Mouse (Mus musculus): ENCODE measurements at regions not wholly inside any gene's neighbourhood (a gene's known extent, or its start where the extent isn't known, plus 50 kb on each side); places are given as distances from the start of the nearest gene placed in this dataset.
A peak's percentile ranks its signal among the peaks of the same experiment; 100 is the strongest.
"Not testable (repeated sequence)": the region's sequence is repeated elsewhere in the genome, so short reads cannot be mapped to it uniquely, and the experiment has no call there.

DNA sequence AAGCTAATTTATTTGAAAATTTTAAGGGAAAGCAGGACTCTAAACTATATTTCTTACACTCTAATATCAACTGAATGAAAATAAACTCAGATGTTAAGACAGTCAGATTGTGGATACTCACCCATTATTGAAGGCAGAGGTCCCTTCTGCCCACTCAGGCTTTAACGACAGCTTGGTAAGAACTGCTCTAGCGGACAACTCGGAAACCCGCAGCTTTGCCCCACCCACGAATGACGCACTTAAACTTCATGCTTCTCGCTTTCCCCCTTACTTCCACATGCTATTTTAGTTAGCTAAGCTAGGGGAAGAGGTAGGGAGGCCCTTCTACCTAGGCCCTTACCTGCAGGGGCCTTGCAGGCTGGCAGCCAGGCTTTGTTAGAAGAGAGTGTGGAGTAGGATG, 50.8 kb upstream of the Elmo1 start:
- DNase-seq (ENCODE audit: low spot score), result no peak

DNA sequence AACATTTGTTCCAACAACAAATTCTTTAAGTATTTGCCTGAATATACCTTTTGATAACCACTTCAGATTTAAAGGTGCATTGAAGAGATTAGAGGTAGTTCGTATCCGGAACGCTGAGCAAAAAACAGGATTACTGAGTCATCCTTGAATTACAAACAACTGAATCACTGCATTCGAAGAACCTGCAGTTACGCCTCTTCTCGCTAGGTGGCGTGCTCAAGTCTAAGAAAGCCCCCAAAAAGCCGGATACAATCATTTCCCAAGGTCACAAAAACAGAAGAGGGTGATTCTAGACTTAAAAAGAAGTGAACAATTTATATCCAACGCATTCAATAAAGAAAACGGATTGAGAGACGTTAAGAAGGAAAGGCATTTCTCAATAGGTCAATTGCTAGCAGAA, 51.9 kb upstream of the Elmo1 start:
- no peak for DNase-seq (ENCODE audit: low spot score)

DNA sequence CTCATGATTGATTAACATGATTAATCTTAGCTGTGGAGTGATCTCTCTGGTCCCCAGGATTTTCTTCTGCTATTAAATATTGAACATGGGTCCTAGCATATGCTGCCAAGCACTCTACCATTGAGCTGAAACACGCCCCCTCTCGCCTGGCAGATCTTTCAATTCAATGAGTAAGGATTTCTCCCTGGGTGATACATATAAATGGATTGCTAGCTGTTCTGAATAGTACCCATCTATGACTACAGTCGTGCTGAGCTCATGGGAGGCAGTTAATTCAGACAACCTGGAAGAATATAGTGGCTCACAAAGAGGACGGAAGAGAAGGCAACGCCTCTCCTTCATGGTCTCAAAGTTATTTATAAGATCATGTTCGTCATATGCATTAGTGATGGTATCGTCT, 53.0 kb upstream of the Elmo1 start:
- DNase-seq (ENCODE audit: low spot score), result no peak

DNA sequence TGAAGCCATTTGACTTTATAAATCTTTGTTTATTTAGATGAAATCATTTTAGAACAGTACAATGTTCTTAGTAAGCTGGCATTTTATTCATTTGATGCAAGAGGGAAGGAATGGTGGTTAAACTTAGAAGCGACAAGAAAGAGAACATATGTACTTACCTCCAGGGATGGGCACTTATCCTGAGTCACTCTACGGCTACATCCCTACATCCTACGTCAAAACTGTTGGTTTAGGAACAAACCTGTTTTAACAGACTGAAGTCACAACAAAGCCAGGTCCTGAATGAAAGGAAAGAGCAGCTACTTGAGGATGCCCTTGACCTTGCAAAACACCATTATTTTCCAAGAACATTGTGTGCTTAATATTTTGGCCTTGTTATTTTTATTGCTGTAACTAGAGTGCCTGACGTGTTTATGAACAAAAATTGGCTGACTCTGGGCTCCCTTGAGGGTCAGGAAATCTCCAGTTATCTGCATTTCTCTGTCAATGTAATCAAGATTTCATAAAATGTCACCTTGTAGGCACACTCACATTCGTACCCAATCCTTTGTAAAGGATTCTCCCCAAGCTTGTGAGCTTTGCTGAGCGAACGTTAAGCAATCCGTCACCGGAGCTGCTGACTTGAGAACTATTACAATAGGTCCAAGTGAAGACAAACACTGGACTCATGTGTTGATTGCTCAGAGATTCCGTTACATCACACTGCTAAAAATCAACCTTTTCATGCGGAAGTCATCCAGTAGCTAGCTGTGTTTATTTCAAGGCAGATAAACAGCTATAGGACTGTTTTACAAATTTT, 56.3 kb upstream of the Elmo1 start:
- DNase-seq (ENCODE audit: low spot score), result no peak

DNA sequence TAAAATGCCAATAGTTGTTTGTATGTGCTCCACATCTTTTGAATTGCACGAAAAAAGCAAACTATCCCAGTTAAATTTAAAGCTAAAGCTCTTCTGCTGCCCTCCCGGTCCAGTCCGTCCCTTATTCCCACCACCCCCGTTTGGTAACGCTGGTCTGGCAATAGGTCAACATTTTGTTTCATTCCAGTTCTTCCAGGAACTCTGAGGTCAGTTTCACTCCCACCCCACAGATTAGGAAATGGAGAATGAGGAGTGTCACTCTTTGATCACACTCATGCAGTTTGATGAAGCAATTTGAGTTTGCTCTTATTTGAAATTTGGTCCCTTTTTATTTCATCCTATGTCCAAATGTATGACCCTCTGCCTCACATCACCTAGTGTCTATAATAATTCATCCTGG, 58.7 kb upstream of the Elmo1 start:
- DNase-seq (ENCODE audit: low spot score), result no peak

DNA sequence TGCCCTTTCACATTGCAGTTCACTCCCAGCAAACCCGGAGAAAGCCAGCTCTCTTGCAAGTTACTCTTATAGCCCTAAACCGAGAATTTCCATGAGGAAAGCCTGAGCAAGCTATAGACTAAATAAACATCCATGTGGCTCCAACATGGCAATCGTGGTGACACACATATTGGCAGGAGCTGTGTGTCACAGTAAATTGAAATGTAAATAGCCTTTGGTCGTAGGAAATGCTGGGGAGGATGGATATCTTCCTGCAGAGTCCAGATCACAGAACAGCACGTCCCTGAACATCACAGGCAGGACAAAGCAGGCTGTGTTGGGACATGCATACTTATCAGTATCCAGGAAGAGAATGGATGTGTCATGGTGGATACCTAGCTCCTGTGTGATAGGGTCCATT, 59.3 kb upstream of the Elmo1 start:
- no peak for DNase-seq (ENCODE audit: low spot score)

DNA sequence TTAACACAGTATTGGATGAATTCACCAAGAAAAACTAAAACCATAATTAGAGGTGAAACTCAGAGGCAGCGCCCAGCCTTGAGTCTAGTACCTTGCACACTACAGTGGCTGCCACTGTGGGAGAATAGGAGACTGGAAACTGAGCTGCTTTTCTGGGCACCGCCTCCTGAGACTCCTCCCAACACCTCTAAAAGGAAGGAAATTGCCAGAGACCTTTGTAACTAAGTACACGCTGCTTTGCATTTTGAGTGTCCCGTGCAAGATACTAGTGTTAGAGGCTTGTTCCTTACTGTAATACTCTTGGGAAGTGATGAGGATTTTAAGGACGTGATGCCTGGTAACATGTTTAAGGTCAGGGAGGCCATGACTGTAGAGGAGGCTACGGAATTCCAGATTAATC, 63.8 kb upstream of the Elmo1 start:
- DNase-seq (ENCODE audit: low spot score), result no peak

DNA sequence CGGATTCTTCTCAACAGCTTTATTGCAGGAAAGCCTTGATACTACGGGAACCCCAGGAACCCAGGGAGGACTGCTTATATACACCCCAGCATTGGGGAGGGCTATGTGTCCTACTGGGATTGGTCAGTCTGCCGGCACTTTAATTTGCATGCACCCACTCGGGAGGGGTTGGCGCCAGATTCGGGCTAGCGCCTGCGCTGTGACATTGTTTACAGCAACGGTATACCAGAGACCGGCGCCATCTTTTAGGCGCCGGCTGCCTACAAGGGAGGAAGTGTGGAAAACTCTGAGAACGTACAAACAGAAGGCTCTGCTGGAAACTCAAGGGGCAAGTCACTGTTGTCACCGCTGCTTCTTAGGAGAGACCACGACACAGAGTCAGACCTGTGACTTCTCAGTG, 73.9 kb upstream of the Elmo1 start:
- not testable (repeated sequence) for DNase-seq (ENCODE audit: low spot score)

DNA sequence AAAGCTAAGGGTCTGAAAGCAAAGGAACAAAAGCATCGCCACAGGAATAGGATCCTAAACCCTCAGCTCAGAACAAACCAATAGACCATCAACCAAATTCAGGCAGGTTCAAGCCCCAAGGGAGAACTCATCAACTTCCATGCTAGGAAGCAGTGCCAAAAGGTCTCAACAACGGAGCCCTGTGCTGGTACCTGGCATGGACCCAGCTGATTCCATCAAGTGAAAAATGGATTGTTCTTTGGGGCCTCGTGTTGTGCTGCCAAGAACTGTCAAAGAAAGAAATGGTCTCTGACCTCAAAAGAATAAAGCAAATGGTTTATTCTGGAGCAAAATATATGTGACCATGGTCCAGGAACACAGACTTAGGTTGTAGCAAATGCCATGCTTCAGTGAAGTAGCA, 77.8 kb upstream of the Elmo1 start:
- DNase-seq (ENCODE audit: low spot score), result no peak

DNA sequence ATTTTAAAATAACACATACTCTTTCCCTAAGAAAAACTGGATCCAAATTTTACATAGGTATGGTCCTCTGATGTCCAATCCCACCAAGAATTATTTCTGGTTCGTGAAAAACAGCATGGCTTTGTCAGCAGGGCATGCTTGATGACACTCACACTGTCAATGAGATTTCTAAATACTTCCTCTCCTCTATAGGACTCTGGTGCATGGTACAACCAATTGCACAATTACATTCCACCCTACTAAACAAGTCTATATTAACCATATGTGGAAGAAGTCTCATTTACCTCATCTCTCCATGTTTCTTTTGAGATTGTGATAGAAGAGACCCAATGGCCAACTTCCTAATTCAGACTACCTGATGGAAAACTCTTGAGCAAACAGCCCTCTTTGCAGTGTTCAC, 81.2 kb upstream of the Elmo1 start:
- DNase-seq (ENCODE audit: low spot score), result no peak

DNA sequence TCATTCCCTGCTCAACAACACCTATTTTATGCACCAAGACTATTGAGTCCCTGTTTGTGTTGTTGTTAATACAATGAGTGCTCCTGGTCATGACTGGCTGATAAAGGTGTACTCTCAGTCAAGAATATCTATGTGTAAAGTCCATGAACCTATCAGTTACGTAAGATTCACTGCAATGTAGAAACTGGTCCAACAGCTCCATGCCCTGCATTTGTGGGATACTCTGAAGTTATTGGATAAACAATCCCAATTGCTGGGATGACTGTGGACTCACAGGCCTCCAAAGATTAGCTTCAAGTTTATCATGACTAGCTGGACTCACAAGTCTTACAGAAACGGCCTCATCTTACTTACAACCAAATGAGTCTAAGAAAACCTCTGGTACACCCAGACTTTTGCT, 82.8 kb upstream of the Elmo1 start:
- DNase-seq (ENCODE audit: low spot score), result no peak

DNA sequence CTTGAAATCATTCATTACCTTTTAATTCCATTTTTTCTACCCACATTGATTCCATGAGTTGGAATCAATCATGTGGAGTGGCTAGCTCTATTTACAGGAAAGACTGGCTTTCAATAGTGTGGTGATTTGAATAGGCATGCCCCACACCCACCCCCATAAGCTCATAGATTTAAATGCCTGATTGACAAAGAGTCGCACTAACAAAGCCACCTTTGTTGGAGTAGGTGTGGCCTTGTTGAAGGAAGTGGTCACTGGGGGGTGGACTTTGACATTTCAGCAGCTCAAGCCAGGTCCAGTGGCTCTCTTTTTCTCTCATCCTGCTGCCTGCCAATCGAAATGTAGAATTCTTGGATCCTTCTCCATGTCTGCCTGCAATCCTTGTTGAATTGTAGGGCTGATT, 92.8 kb upstream of the Elmo1 start:
- no peak for DNase-seq (ENCODE audit: low spot score)

DNA sequence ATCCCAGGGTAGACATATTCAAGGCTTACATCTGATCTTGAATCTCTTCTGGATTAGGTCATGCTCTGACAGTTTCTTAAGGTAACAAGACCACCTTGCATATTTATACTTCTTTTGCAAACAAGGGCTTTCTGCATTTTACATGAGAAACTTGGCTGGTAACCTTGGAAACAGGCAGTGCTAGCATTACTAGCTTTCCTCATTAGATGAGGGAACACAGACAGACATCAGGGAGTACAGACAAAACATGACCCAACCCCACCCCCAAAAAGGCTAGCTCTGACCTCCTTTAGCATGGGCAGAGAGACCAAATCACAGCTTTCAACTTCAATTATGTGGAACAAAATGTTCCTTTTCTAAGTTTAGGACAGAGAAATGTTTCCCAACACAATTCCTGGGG, 114.8 kb upstream of the Elmo1 start:
- DNase-seq (ENCODE audit: low spot score), result peak; percentile 4

DNA sequence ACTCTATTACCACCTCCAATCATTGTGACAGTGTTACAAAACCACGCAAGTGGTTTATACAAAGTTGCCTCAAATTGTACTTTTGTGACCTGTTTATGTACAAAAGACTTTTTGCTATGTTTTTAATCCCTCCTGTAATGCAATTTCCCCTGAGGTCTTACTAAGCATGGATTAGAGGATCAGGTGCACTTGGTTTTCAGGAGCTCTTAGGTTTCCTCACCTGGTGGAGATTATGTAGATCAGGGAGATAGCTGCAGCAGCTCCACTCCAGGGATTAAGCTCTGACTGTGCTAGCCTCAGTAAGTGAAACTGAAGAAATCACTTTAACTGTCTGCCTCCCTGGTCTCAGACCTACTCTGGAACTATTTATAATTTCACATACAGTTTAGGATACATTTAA, 123.8 kb upstream of the Elmo1 start:
- no peak for DNase-seq (ENCODE audit: low spot score)

DNA sequence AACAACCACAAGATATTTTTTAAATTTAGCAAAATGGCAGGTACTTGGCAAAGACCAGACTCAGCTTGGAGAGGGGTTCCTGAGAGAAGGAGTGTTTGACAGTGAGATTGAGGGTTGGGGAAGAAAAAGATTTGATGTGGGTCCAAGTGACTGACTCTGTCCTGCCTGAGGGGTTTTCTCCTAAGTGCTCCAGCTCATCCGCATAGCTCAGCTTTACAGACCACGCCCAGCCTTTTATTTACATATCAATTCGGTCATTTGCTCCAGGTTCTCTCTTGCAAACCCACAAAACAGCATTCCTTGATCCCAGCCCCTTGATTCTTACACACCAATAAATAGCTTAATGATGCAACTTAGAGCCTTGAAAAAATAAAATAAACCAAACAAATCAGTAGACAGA, 127.4 kb upstream of the Elmo1 start:
- DNase-seq (ENCODE audit: low spot score), result no peak

DNA sequence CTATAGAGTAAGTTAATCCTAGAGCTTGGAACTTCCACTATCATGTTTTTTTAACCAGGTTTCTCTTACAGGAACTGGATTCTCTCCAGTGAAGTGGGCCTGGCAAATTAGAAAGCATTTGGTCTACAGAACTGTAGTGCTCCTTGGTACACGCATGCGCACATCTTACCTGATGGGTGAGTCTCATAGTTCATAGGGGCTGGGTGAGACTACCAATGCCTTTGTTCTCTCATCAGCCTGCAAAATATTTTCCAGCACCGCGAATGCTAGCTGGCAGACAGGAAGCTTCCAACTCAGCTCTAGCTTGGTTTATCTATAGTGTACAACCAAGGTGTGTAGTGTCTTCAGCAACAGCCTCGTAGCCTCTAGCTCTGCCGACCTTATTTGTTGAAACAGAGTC, 104.7 kb upstream of the Gpr141 start:
- DNase-seq (ENCODE audit: low spot score), result no peak

DNA sequence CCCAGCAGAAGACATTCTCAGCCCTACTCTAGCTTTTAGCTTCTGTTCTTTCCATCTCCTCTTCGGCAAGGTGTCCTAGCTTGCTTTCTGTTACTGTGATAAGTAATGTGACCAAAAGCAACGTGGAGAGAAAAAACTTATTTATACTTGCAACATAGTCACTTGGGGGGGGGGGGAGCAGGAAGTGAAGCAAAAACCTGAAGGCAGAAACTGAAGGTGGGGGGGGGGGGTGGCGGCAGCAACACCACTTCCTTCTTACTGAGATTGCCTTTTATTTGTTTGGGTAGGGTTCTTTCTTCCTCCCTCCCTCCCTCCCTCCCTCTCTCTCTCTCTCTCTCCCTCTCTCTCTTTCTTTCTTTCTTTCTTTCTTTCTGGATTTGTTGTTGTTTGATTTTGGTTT, 103.8 kb upstream of the Gpr141 start:
- no peak for DNase-seq (ENCODE audit: low spot score)

DNA sequence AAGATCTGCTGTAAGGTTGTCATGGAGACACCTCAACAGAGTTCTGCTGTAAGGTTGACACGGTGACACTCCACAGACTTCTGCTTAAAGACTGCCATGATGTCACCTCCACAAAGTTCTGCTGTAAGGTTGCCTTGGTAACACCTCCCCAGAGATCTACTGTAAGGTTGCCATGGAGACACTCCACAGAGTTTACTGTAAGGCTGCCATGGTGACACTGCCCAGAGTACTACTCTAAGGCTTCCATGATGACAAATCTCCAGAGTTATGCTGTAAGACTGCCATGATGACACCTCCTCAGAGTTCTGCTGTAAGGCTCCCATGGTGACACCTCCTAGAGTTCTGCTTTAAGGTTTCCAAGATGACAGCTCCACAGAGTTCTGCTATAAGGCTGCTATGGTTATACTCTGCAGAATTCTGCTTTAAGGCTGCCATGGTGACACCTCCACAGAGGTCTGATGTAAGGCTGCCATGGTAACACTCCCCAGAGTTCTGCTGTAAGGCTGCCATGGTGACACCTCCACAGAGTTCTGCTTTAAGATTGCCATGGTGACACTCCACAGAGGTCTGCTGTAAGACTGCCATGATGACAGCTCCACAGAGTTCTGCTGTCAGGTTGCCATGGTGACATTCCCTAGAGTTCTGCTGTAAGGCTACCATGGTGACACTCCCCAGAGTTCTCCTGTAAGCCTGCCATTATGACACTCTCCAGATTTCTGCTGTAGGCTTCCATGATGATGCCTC, 97.2 kb upstream of the Gpr141 start:
- no peak for DNase-seq (ENCODE audit: low spot score)

DNA sequence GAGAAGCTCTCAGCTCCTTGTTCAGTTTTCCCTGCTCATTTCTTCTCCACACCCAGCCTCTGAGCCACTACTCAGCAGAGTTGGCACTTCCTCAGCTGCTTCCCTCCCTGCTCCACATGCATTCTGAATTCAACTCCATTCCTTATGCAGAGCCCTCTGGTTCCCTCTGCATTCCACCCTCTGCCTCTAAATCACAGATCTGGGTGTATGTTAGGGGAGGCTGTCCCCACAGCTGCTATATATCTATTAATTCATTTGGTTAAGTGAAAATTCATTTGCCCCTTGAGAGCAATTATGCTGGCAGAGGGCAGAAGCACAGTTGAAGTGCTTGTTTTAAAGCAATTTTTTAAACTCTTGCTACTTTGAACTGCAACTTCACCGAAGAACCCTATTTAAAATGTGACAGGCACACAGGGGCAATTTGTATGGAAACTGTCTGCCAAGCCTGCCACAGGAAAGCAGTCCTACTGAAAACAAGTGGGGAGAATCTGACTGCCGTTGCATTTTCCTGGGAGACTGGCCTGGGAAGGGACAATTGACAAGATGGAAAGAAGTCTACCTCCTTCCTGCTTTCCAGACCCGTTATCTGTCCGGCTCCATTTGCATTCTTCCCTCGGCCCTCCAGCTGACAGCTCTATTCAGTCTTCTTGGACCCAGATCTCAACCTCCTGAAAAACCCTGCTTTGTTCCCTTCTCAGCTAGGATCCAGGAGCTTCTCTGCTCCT, 88.0 kb upstream of the Gpr141 start:
- DNase-seq (ENCODE audit: low spot score), result no peak

DNA sequence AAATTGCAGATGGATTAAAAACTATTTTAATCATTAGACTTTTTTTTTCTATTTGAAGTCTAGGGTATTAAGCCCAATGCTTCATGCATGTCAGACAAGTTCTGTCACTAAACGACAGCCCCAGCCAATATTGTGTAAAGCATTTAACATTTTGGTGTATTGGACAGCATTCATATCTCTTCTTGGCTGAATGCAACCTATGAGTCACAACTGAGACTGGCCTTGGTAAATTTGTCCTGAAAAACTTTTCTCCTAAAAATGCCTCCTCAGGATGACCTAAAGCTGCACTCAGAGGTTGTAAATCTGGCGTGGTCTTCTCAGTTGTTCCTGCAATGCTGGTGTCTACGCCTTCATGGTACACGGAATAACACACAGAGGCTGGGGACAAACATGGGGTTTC, 78.7 kb upstream of the Gpr141 start:
- no peak for DNase-seq (ENCODE audit: low spot score)

DNA sequence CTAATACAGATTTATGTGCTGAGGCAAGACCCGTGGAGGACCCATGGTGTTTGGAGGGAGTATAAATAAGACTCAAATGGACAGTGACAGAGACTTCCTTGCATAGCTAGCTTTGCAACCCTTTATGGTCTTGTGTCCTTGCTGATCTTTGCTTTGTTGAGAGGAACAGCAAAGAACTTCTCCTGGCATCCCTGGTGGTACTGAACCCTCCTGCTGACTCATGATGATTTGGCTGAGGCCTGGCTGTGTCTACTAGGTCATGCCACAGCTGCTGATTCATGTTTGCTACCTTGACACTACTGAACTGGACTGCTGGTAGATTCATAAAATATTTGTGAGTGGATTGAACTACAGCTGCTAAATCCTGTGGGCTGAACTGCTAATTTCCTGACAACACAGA, 73.1 kb upstream of the Gpr141 start:
- no peak for DNase-seq (ENCODE audit: low spot score)

DNA sequence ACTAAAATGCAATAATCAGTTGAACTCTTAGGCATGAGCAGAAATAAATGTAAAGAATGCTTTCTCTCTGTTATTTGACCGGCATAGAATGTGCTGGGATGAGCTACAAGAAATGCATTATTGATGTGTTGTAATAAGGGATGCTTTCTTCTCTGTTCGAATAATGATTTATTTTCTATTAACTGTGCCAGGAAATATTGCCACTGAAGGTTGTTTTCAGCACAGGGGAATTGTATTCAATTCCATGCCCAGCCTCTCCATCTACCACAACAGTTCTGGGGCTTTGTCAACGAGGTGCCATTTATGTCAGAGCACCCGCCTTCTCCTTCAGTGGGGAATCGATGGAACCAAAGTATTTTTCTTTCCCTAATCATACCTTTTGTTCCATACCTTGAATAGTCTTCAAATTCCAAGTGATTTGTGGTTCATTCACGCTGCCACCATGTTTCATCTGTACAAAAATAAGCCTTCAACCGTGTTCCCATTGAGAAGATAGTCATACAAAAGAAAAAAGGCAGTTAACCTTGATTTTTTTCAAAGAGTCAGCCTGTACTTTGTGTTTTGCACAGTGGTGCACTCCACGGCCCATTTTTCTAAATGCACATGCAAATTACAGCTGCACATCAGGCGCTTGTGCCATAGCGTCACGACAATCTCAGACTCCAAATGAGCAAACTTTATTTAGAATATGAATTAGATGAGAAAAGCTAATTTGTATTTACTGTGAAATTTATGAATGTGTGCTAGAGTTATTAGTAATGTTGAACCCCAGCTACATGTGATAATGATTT, 65.1 kb upstream of the Gpr141 start:
- no peak for DNase-seq (ENCODE audit: low spot score)
